ENCODE assay signal across 16 mouse cellular contexts in genomic region chr8:96151065-96151472, GRCm38 (mm10).
DNase-seq lines count a peak whose midpoint lies in the region; ATAC-seq lines count a peak whose summit lies in the region.
"Had no signal": no experiment of that assay in that cellular context is flagged by ENCODE, and none has a peak within 500 bp of the region (broad histone marks: within the 10 kb centered on the region; RNA-seq: fewer than 3 reads in every experiment).

No protein-coding gene starts in this region.

- no peak overlapping the region for H3K4me2 ChIP-seq in forebrain, embryonic 15.5 days (replicated peaks)
- H3K4me2 ChIP-seq: embryonic facial prominence, embryonic 12.5 days; forebrain, embryonic 12.5 days; intestine, embryonic 15.5 days; midbrain, embryonic 12.5 days had no signal

- 73% methylated on average over 16 of the region's 16 CpGs for WGBS in forebrain, embryonic 15.5 days

- no peak overlapping the region for H3K9ac ChIP-seq in forebrain, embryonic 15.5 days (replicated peaks)
- H3K9ac ChIP-seq: embryonic facial prominence, embryonic 12.5 days; forebrain, embryonic 12.5 days; intestine, embryonic 15.5 days; midbrain, embryonic 12.5 days had no signal

- H3K27me3 ChIP-seq in forebrain, embryonic 15.5 days: no peaks in the 10 kb centered on the region
- H3K27me3 ChIP-seq: embryonic facial prominence, embryonic 12.5 days; forebrain, embryonic 12.5 days; intestine, embryonic 15.5 days; midbrain, embryonic 12.5 days had no signal

- no peak for ATAC-seq in forebrain, embryonic 15.5 days (replicated peaks)
- ATAC-seq: intestine, embryonic 15.5 days had no signal

- no peaks in the 10 kb centered on the region for H3K4me1 ChIP-seq in forebrain, embryonic 15.5 days
- H3K4me1 ChIP-seq: embryonic facial prominence, embryonic 12.5 days; forebrain, embryonic 12.5 days; intestine, embryonic 15.5 days; midbrain, embryonic 12.5 days had no signal

- no peak overlapping the region for H3K27ac ChIP-seq in forebrain, embryonic 15.5 days (replicated peaks)
- H3K27ac ChIP-seq: embryonic facial prominence, embryonic 12.5 days; forebrain, embryonic 12.5 days; intestine, embryonic 15.5 days; midbrain, embryonic 12.5 days had no signal

- no peaks in the 10 kb centered on the region for H3K36me3 ChIP-seq in forebrain, embryonic 15.5 days
- H3K36me3 ChIP-seq: embryonic facial prominence, embryonic 12.5 days; forebrain, embryonic 12.5 days; intestine, embryonic 15.5 days; midbrain, embryonic 12.5 days had no signal

- no peaks in the 10 kb centered on the region for H3K9me3 ChIP-seq in forebrain, embryonic 15.5 days
- H3K9me3 ChIP-seq: embryonic facial prominence, embryonic 12.5 days; forebrain, embryonic 12.5 days; intestine, embryonic 15.5 days; midbrain, embryonic 12.5 days had no signal

- peak; percentile 40 to 55 for DNase-seq in cerebellum, postnatal 10 days
- no peak for DNase-seq in cerebellum, adult 11-12 months
- DNase-seq in layer of hippocampus, adult 8-10 months (ENCODE audit: low spot score in 2 of 2): peak; percentile 22 to 29
- DNase-seq in layer of hippocampus, postnatal 25 days (ENCODE audit: extremely low spot score in 1 of 2, low spot score in 1 of 2): no peak
- DNase-seq in left cerebral cortex, adult 18-20 months (ENCODE audit: low spot score in 2 of 2): peak; percentile 54 to 71
- DNase-seq in right cerebral cortex, postnatal 25 days: peak; percentile 73
- no peak for DNase-seq in c-Kit-positive CD71-positive TER-119-positive erythroid progenitor cells, embryonic 14.5 days (ENCODE audit: low spot score)
- DNase-seq: cerebellum, adult 8-10 months; kidney, postnatal 36 days; liver; lung, postnatal 10 days had no signal

- no peak overlapping the region for H3K4me3 ChIP-seq in forebrain, embryonic 15.5 days
- H3K4me3 ChIP-seq: embryonic facial prominence, embryonic 12.5 days; forebrain, embryonic 12.5 days; intestine, embryonic 15.5 days; midbrain, embryonic 12.5 days had no signal

Comparison
In these comparisons a context has a peak if more than half of its experiments do, and no peak if none do; other contexts are left out.
1. DNase-seq: peak in cerebellum, postnatal 10 days (2 of 2), layer of hippocampus, adult 8-10 months (2 of 2), left cerebral cortex, adult 18-20 months (2 of 2) and right cerebral cortex, postnatal 25 days (single experiment); none in cerebellum, adult 11-12 months (single experiment), layer of hippocampus, postnatal 25 days (0 of 2) and c-Kit-positive CD71-positive TER-119-positive erythroid progenitor cells, embryonic 14.5 days (single experiment).